Mouse (Mus musculus): ENCODE measurements around the gene Ntng1. TPM values are rescaled to one million over a fixed set of nuclear protein-coding genes. Genes with fewer than 3 reads are reported as not detected.

The Ntng1 gene
- polyA plus RNA-seq, 1 experiment, result 0.07 TPM

- no peak for DNase-seq
- H3K36me3 ChIP-seq (ENCODE audit: control insufficient read depth, insufficient read depth, low read length), result no peaks in the 10 kb centered on the region
- H3K4me1 ChIP-seq (replicated peaks; ENCODE audit: control insufficient read depth, insufficient read depth, low read length), result peaks cover 3% of the 10 kb centered on the region; the same call in 1 of the 2 replicates
- WGBS, result 7% methylated on average over 13 of the region's 13 CpGs
- no peak for TF ChIP-seq CTCF (IDR thresholded peaks at IDR 0.05; ENCODE audit: borderline replicate concordance, control insufficient read depth, extremely low read depth, insufficient read depth, low read length, poor library complexity)
- TF ChIP-seq POLR2A (IDR thresholded peaks at IDR 0.05; ENCODE audit: control insufficient read depth, extremely low read depth, insufficient read depth, low read length, poor library complexity), result no peak
- no peak overlapping the region for H3K27ac ChIP-seq (ENCODE audit: control insufficient read depth, insufficient read depth, low read length)
- no peak overlapping the region for H3K4me3 ChIP-seq (ENCODE audit: control insufficient read depth, insufficient read depth, low read length)
- H3K27me3 ChIP-seq (ENCODE audit: control insufficient read depth, insufficient read depth, low read length), result peaks cover 13% of the 10 kb centered on the region
Observed at GRCm38 (mm10) chr3:110141351-110142302, 2.2 kb downstream of the Ntng1 start.

GRCm38 (mm10) chr3:110136115-110136514 lies 7.7 kb downstream of the Ntng1 start:
- TF ChIP-seq CTCF (IDR thresholded peaks at IDR 0.05; ENCODE audit: borderline replicate concordance, control insufficient read depth, extremely low read depth, insufficient read depth, low read length, poor library complexity), result no peak
- TF ChIP-seq POLR2A (IDR thresholded peaks at IDR 0.05; ENCODE audit: control insufficient read depth, extremely low read depth, insufficient read depth, low read length, poor library complexity), result no peak
- no peaks in the 10 kb centered on the region for H3K36me3 ChIP-seq (ENCODE audit: control insufficient read depth, insufficient read depth, low read length)

GRCm38 (mm10) chr3:110133150-110133549 lies 10.7 kb downstream of the Ntng1 start:
- H3K27me3 ChIP-seq (ENCODE audit: control insufficient read depth, insufficient read depth, low read length), result no peaks in the 10 kb centered on the region
- H3K27ac ChIP-seq (ENCODE audit: control insufficient read depth, insufficient read depth, low read length), result no peak overlapping the region
- H3K36me3 ChIP-seq (ENCODE audit: control insufficient read depth, insufficient read depth, low read length), result no peaks in the 10 kb centered on the region
- no peak for DNase-seq
- no peak for TF ChIP-seq POLR2A (IDR thresholded peaks at IDR 0.05; ENCODE audit: control insufficient read depth, extremely low read depth, insufficient read depth, low read length, poor library complexity)
- no peak for TF ChIP-seq CTCF (IDR thresholded peaks at IDR 0.05; ENCODE audit: borderline replicate concordance, control insufficient read depth, extremely low read depth, insufficient read depth, low read length, poor library complexity)
- no peaks in the 10 kb centered on the region for H3K4me1 ChIP-seq (replicated peaks; ENCODE audit: control insufficient read depth, insufficient read depth, low read length)
- 91% methylated on average over 9 of the region's 9 CpGs for WGBS
- H3K4me3 ChIP-seq (ENCODE audit: control insufficient read depth, insufficient read depth, low read length), result no peak overlapping the region

More at GRCm38 (mm10) chr3:110136115-110136514, 7.7 kb downstream of the Ntng1 start:
- no peak overlapping the region for H3K4me3 ChIP-seq (ENCODE audit: control insufficient read depth, insufficient read depth, low read length)
- no peaks in the 10 kb centered on the region for H3K4me1 ChIP-seq (replicated peaks; ENCODE audit: control insufficient read depth, insufficient read depth, low read length)
- WGBS, result 61% methylated on average over 1 of the region's 1 CpGs
- H3K27me3 ChIP-seq (ENCODE audit: control insufficient read depth, insufficient read depth, low read length), result no peaks in the 10 kb centered on the region
- H3K27ac ChIP-seq (ENCODE audit: control insufficient read depth, insufficient read depth, low read length), result no peak overlapping the region
- no peak for DNase-seq

GRCm38 (mm10) chr3:110132289-110132688 lies 11.5 kb downstream of the Ntng1 start:
- Histone ChIP-seq H3K4me1 (replicated peaks; ENCODE audit: control insufficient read depth, insufficient read depth, low read length) (no peaks in the 10 kb centered on the region), H3K27me3 (ENCODE audit: control insufficient read depth, insufficient read depth, low read length) (no peaks in the 10 kb centered on the region), H3K36me3 (ENCODE audit: control insufficient read depth, insufficient read depth, low read length) (no peaks in the 10 kb centered on the region), H3K4me3 (ENCODE audit: control insufficient read depth, insufficient read depth, low read length) (no peak overlapping the region), H3K27ac (ENCODE audit: control insufficient read depth, insufficient read depth, low read length) (no peak overlapping the region)
- WGBS, result 93% methylated on average over 8 of the region's 8 CpGs
- DNase-seq, result no peak
- TF ChIP-seq CTCF (IDR thresholded peaks at IDR 0.05; ENCODE audit: borderline replicate concordance, control insufficient read depth, extremely low read depth, insufficient read depth, low read length, poor library complexity) (no peak), POLR2A (IDR thresholded peaks at IDR 0.05; ENCODE audit: control insufficient read depth, extremely low read depth, insufficient read depth, low read length, poor library complexity) (no peak)

GRCm38 (mm10) chr3:110131043-110131891 lies 12.5 kb downstream of the Ntng1 start:
- WGBS, result 84% methylated on average over 18 of the region's 18 CpGs
- H3K4me3 ChIP-seq (ENCODE audit: control insufficient read depth, insufficient read depth, low read length), result no peak overlapping the region
- no peak overlapping the region for H3K27ac ChIP-seq (ENCODE audit: control insufficient read depth, insufficient read depth, low read length)
- no peak for DNase-seq
- no peaks in the 10 kb centered on the region for H3K36me3 ChIP-seq (ENCODE audit: control insufficient read depth, insufficient read depth, low read length)
- TF ChIP-seq CTCF (IDR thresholded peaks at IDR 0.05; ENCODE audit: borderline replicate concordance, control insufficient read depth, extremely low read depth, insufficient read depth, low read length, poor library complexity), result no peak
- no peak for TF ChIP-seq POLR2A (IDR thresholded peaks at IDR 0.05; ENCODE audit: control insufficient read depth, extremely low read depth, insufficient read depth, low read length, poor library complexity)
- H3K4me1 ChIP-seq (replicated peaks; ENCODE audit: control insufficient read depth, insufficient read depth, low read length), result no peaks in the 10 kb centered on the region
- no peaks in the 10 kb centered on the region for H3K27me3 ChIP-seq (ENCODE audit: control insufficient read depth, insufficient read depth, low read length)

- 71% methylated on average over 6 of the region's 6 CpGs for WGBS
- Histone ChIP-seq H3K27ac (ENCODE audit: control insufficient read depth, insufficient read depth, low read length) (no peak overlapping the region), H3K27me3 (ENCODE audit: control insufficient read depth, insufficient read depth, low read length) (no peaks in the 10 kb centered on the region), H3K36me3 (ENCODE audit: control insufficient read depth, insufficient read depth, low read length) (no peaks in the 10 kb centered on the region), H3K4me1 (replicated peaks; ENCODE audit: control insufficient read depth, insufficient read depth, low read length) (no peaks in the 10 kb centered on the region), H3K4me3 (ENCODE audit: control insufficient read depth, insufficient read depth, low read length) (no peak overlapping the region)
- DNase-seq, result no peak
- TF ChIP-seq CTCF (IDR thresholded peaks at IDR 0.05; ENCODE audit: borderline replicate concordance, control insufficient read depth, extremely low read depth, insufficient read depth, low read length, poor library complexity) (no peak), POLR2A (IDR thresholded peaks at IDR 0.05; ENCODE audit: control insufficient read depth, extremely low read depth, insufficient read depth, low read length, poor library complexity) (no peak)
Observed at GRCm38 (mm10) chr3:110129607-110130006, 14.2 kb downstream of the Ntng1 start.
